Mouse (Mus musculus): ENCODE measurements around the gene Mynn.
"Not testable (repeated sequence)": the region's sequence is repeated elsewhere in the genome, so short reads cannot be mapped to it uniquely, and the experiment has no call there.

The Mynn gene

GRCm38 (mm10) chr3:30602065-30602739 is at the start of gene Mynn:
Mynn (plus strand) TSS chr3:30602065.
- DNase-seq (ENCODE audit: inconsistent ontology term): peak; percentile 97

- peak; percentile 4 for DNase-seq (ENCODE audit: inconsistent ontology term)
These were observed 48.1 kb upstream of the Mynn start for GRCm38 (mm10) chr3:30553741-30554140.

- no peak for DNase-seq (ENCODE audit: inconsistent ontology term)
These were observed 41.1 kb upstream of the Mynn start for GRCm38 (mm10) chr3:30560677-30561314.

GRCm38 (mm10) chr3:30566333-30566732 is 35.5 kb upstream of the Mynn start:
- DNase-seq (ENCODE audit: inconsistent ontology term): not testable (repeated sequence)

GRCm38 (mm10) chr3:30573549-30573948 is 28.3 kb upstream of the Mynn start:
- DNase-seq (ENCODE audit: inconsistent ontology term): no peak

GRCm38 (mm10) chr3:30588865-30589264 is 13.0 kb upstream of the Mynn start:
- DNase-seq (ENCODE audit: inconsistent ontology term): no peak

- DNase-seq (ENCODE audit: inconsistent ontology term): peak; percentile 58
These were observed 9.4 kb upstream of the Mynn start for GRCm38 (mm10) chr3:30592418-30592853.

- DNase-seq (ENCODE audit: inconsistent ontology term): no peak
These were observed 8.0 kb upstream of the Mynn start for GRCm38 (mm10) chr3:30593719-30594485.

GRCm38 (mm10) chr3:30595111-30595832 is 6.6 kb upstream of the Mynn start:
- DNase-seq (ENCODE audit: inconsistent ontology term): peak; percentile 62

GRCm38 (mm10) chr3:30597271-30597670 is 4.6 kb upstream of the Mynn start:
- DNase-seq (ENCODE audit: inconsistent ontology term): no peak

- DNase-seq (ENCODE audit: inconsistent ontology term): peak; percentile 26
These were observed 1.9 kb upstream of the Mynn start, which contains the start of gene Actrt3 for GRCm38 (mm10) chr3:30599711-30600545. Actrt3 (minus strand) TSS chr3:30599939.

- DNase-seq (ENCODE audit: inconsistent ontology term): peak; percentile 73
These were observed 1.1 kb upstream of the Mynn start for GRCm38 (mm10) chr3:30600717-30601116.

- peak; percentile 86 for DNase-seq (ENCODE audit: inconsistent ontology term)
These were observed 690 bp upstream of the Mynn start for GRCm38 (mm10) chr3:30601175-30601574.

- no peak for DNase-seq (ENCODE audit: inconsistent ontology term)
These were observed 228 bp upstream of the Mynn start for GRCm38 (mm10) chr3:30601610-30602064.

GRCm38 (mm10) chr3:30602740-30603098 is 854 bp downstream of the Mynn start:
- peak; percentile 89 for DNase-seq (ENCODE audit: inconsistent ontology term)

- no peak for DNase-seq (ENCODE audit: inconsistent ontology term)
These were observed 1.4 kb downstream of the Mynn start for GRCm38 (mm10) chr3:30603256-30603655.

GRCm38 (mm10) chr3:30608999-30609398 is 7.1 kb downstream of the Mynn start:
- DNase-seq (ENCODE audit: inconsistent ontology term): no peak

GRCm38 (mm10) chr3:30610930-30611329 is 9.1 kb downstream of the Mynn start:
- no peak for DNase-seq (ENCODE audit: inconsistent ontology term)

GRCm38 (mm10) chr3:30620132-30620531 is 18.3 kb downstream of the Mynn start:
- DNase-seq (ENCODE audit: inconsistent ontology term): no peak

- no peak for DNase-seq (ENCODE audit: inconsistent ontology term)
These were observed 31.8 kb downstream of the Mynn start for GRCm38 (mm10) chr3:30633681-30634080.

- DNase-seq (ENCODE audit: inconsistent ontology term): no peak
These were observed 33.8 kb downstream of the Mynn start for GRCm38 (mm10) chr3:30635629-30636028.

All from Muller cell, postnatal 12 days (primary cell).